Mouse (Mus musculus) heart, embryonic 12.5 days (tissue): ENCODE measurements around the gene Gm21970. TPM values are rescaled to one million over a fixed set of nuclear protein-coding genes. Genes with fewer than 3 reads are reported as not detected.
"Not testable (repeated sequence)": the region's sequence is repeated elsewhere in the genome, so short reads cannot be mapped to it uniquely, and the experiment has no call there.

ENCODE experiments used
- ATAC-seq: fragments of 200-750 bp; cut with Nextera tagmentation; 2 replicates; pipeline ENCODE4 v1.8.0; 2017; ENCODE audit warnings: moderate TSS enrichment, moderate library complexity; ENCODE audit not compliant: insufficient number of reproducible peaks, low FRiP score
- H3K27ac ChIP-seq: fragments of 300-500 bp; sonication (generic); 2 replicates; pipeline ENCODE4 v1.5.1; 2016; ENCODE audit warnings: mild to moderate bottlenecking, moderate library complexity; ENCODE audit not compliant: poor library complexity, severe bottlenecking
- H3K27me3 ChIP-seq: fragments of 300-500 bp; sonication (generic); replicated peaks from 2 replicates; pipeline ENCODE4 v1.6.1; 2016; ENCODE audit warnings: mild to moderate bottlenecking, moderate library complexity
- H3K36me3 ChIP-seq: fragments of 300-500 bp; sonication (generic); 2 replicates; pipeline ENCODE4 v1.6.1; 2016; ENCODE audit warnings: mild to moderate bottlenecking, moderate library complexity
- H3K4me1 ChIP-seq: fragments of 300-500 bp; sonication (generic); replicated peaks from 2 replicates; pipeline ENCODE4 v1.6.1; 2016; ENCODE audit warnings: mild to moderate bottlenecking
- H3K4me2 ChIP-seq: fragments of 300-500 bp; sonication (generic); 2 replicates; pipeline ENCODE4 v1.6.1; 2016; ENCODE audit warnings: mild to moderate bottlenecking, moderate library complexity
- H3K4me3 ChIP-seq: fragments of 300-500 bp; sonication (generic); 2 replicates; pipeline ENCODE4 v1.5.1; 2016; ENCODE audit warnings: mild to moderate bottlenecking
- H3K9ac ChIP-seq: fragments of 300-500 bp; sonication (generic); 2 replicates; pipeline ENCODE4 v1.6.1; 2016; ENCODE audit warnings: mild to moderate bottlenecking, moderate library complexity
- H3K9me3 ChIP-seq: fragments of 300-500 bp; sonication (generic); replicated peaks from 2 replicates; pipeline ENCODE4 v1.6.1; 2016; ENCODE audit warnings: mild to moderate bottlenecking, moderate library complexity
- WGBS: fragments of 180-500 bp; shearing (Covaris S2); methylation state at CpG from one replicate; pipeline ENCODE4 v1.1.7; 2016; 5-methylcytosine and 5-hydroxymethylcytosine counted together
- polyA plus RNA-seq: library from polyadenylated mRNA; unstranded; fragments of >200 nt; fragmentation: Nextera tagmentation; extraction: Ambion mirVana; gene quantifications from 2 replicates; pipeline ENCODE4 v1.2.1, GENCODE M21; 2016

Gm21970 gene
- polyA plus RNA-seq, 1 experiment from 2014 or later: not detected

DNA sequence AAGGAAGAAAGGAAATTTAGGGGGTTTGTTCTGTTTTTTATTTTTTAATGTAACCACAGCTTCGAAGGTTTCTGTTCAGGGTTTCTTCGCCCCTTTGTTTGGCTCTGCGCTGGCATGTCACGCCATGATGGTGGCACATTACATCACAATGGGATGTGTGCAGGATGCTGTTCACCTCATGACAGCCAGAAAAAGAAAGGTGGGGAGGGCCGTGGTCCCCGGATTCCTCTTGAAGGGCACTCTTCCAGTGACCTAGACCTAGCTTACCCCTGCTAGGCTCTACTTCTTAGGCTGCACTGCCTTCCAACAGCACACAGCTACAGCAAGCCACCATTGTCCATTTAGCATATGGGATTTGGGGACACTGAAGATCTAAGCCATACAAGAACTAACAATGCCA, 34.3 kb downstream of the Gm21970 start:
- Histone ChIP-seq H3K36me3 (peaks cover 60% of the 10 kb centered on the region), H3K27me3 (no peaks in the 10 kb centered on the region), H3K4me3 (no peak overlapping the region), H3K4me1 (0 out of 2 replicates have a peak, but pooled peaks cover 4% of the 10 kb centered on the region), H3K9me3 (peaks cover 10% of the 10 kb centered on the region; the same call in 1 of the 2 replicates), H3K9ac (no peak overlapping the region), H3K27ac (no peak overlapping the region), H3K4me2 (no peak overlapping the region)
- ATAC-seq: no peak
- 91% methylated on average over 6 of the region's 6 CpGs for WGBS

- Histone ChIP-seq H3K9ac (no peak overlapping the region), H3K9me3 (peaks cover 10% of the 10 kb centered on the region; the same call in 1 of the 2 replicates), H3K4me2 (no peak overlapping the region), H3K27ac (no peak overlapping the region), H3K36me3 (peaks cover 52% of the 10 kb centered on the region), H3K4me1 (peaks cover 4% of the 10 kb centered on the region; the same call in 1 of the 2 replicates), H3K4me3 (no peak overlapping the region), H3K27me3 (no peaks in the 10 kb centered on the region)
- WGBS: 80% methylated on average over 4 of the region's 4 CpGs
- ATAC-seq: no peak
Observed at GRCm38 (mm10) chr16:91426586-91426985, 35.1 kb downstream of the Gm21970 start.

DNA sequence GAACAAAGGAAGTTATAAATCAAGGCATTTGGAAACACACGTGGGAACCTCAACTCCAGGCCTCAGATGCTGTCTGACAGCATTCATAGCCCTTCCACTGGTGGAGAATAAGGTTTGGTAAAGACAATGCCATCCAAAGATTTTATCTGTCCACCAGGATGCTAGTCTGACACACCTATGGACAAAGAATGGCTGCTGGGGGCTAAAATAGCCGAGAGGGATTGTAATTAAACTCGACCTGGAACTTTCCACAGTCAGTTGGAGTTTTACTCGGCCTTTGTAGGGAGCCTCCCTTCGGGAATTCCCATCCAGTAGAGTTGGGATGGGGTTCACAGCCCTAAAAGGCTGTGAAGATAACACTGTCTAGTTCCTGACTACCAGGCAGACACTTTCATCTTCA, 35.9 kb downstream of the Gm21970 start:
- H3K27me3 ChIP-seq: no peaks in the 10 kb centered on the region
- H3K4me1 ChIP-seq: peaks cover 4% of the 10 kb centered on the region; the same call in 1 of the 2 replicates
- peaks cover 45% of the 10 kb centered on the region for H3K36me3 ChIP-seq
- no peak overlapping the region for H3K4me2 ChIP-seq
- no peak overlapping the region for H3K4me3 ChIP-seq
- peaks cover 10% of the 10 kb centered on the region; the same call in 1 of the 2 replicates for H3K9me3 ChIP-seq
- no peak overlapping the region for H3K27ac ChIP-seq
- 65% methylated on average over 5 of the region's 5 CpGs for WGBS
- ATAC-seq: no peak
- H3K9ac ChIP-seq: no peak overlapping the region

DNA sequence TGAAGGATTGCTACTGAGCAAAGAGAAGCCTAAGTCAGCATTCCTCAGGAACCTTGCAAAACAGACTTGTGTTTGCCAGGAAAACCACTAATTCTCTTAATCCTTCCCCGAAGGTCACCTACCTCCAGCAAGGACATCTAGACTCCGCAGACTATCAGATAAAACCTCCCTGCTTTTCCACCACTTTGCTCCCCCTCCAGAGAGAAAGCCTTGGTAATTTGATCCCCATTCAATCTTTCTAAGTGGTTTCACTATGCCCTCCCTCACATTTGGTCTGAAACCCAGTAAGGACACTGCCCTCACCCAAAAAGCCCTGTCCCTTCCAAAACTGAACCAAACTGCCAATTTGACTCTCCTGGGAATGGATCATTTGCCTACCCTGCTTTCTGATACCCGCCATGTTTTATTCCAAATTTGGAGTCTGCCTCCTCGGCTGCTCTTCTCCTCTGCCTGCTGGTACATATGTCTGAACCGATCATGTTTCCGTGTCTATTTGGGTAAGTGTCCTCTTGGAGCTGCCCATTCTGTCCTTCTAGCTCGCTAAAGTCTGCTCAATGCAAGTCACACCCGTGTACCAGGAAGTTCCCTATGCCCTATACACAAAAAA, 36.8 kb downstream of the Gm21970 start:
- ATAC-seq: no peak
- no peaks in the 10 kb centered on the region for H3K27me3 ChIP-seq
- H3K4me2 ChIP-seq: no peak overlapping the region
- no peak overlapping the region for H3K4me3 ChIP-seq
- H3K9me3 ChIP-seq: peaks cover 10% of the 10 kb centered on the region; the same call in 1 of the 2 replicates
- no peak overlapping the region for H3K9ac ChIP-seq
- no peak overlapping the region for H3K27ac ChIP-seq
- H3K4me1 ChIP-seq: peaks cover 5% of the 10 kb centered on the region; the same call in 1 of the 2 replicates
- WGBS: 64% methylated on average over 8 of the region's 8 CpGs
- peaks cover 36% of the 10 kb centered on the region for H3K36me3 ChIP-seq

GRCm38 (mm10) chr16:91432720-91433328, 41.3 kb downstream of the Gm21970 start:
- Histone ChIP-seq H3K4me1 (peaks cover 17% of the 10 kb centered on the region), H3K4me3 (no peak overlapping the region), H3K9ac (no peak overlapping the region), H3K4me2 (no peak overlapping the region), H3K36me3 (no peaks in the 10 kb centered on the region), H3K27ac (no peak overlapping the region), H3K27me3 (no peaks in the 10 kb centered on the region), H3K9me3 (peaks cover 10% of the 10 kb centered on the region; the same call in 1 of the 2 replicates)
- 42% methylated on average over 5 of the region's 5 CpGs for WGBS
- ATAC-seq: no peak

DNA sequence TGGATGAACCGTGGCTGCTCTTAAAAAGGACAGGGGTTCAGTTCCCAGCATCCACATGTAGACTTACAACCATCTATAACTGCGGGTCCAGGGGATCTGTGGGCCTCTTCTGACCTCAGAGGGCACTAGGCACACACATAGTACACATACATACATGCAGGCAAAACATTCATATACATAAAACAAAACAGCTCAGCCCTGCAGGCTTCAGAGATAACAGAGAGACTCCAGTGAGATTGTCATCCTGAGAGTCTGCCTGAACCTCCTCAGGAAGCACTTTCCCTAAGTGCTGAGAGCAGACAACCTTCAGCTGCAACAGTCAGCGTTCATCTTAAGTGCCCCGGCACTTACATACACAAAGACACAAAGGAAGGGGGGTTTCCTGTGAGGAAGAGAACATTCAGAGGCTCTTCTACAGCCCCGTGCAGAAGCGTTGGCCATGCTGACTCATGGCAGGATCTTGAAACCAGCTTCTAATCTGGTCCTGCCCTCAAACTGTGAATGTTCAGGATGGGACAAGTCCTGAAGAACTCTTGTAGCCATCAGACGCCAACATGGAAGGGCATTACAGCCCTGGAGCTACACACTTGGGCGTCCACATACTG, 41.9 kb downstream of the Gm21970 start:
- Histone ChIP-seq H3K4me3 (no peak overlapping the region), H3K4me1 (peaks cover 14% of the 10 kb centered on the region), H3K27me3 (no peaks in the 10 kb centered on the region), H3K9me3 (peaks cover 10% of the 10 kb centered on the region; the same call in 1 of the 2 replicates), H3K9ac (no peak overlapping the region), H3K36me3 (no peaks in the 10 kb centered on the region), H3K4me2 (no peak overlapping the region), H3K27ac (no peak overlapping the region)
- ATAC-seq: peak; percentile 56; the same call in 1 of the 2 replicates
- 35% methylated on average over 8 of the region's 8 CpGs for WGBS

DNA sequence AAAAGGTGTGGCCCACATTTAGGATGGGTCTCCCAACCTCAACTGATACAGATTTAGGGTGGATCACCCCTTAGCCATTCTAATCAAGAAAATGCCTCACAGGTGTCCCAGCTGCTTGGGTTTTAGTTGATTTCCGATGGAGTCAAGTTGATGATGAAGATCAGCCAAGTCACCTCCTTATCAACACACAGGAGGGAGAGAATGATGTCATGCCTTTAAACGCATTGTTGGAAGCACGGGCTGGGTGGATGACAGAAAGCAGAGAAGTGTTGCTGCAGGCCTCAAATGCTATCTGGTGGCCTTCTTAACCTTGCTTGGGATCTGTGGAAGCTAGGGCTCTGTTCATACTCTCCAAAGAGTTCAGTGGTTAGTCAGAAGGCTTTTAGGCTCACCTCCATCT, 42.6 kb downstream of the Gm21970 start:
- H3K4me3 ChIP-seq: no peak overlapping the region
- no peak overlapping the region for H3K4me2 ChIP-seq
- H3K27ac ChIP-seq: no peak overlapping the region
- no peak overlapping the region for H3K9ac ChIP-seq
- WGBS: 26% methylated on average over 3 of the region's 3 CpGs
- H3K4me1 ChIP-seq: peaks cover 13% of the 10 kb centered on the region
- peaks cover 6% of the 10 kb centered on the region; the same call in 1 of the 2 replicates for H3K9me3 ChIP-seq
- ATAC-seq: 0 out of 2 replicates have a peak, but pooled peaks have one; percentile 54
- H3K27me3 ChIP-seq: no peaks in the 10 kb centered on the region
- no peaks in the 10 kb centered on the region for H3K36me3 ChIP-seq

DNA sequence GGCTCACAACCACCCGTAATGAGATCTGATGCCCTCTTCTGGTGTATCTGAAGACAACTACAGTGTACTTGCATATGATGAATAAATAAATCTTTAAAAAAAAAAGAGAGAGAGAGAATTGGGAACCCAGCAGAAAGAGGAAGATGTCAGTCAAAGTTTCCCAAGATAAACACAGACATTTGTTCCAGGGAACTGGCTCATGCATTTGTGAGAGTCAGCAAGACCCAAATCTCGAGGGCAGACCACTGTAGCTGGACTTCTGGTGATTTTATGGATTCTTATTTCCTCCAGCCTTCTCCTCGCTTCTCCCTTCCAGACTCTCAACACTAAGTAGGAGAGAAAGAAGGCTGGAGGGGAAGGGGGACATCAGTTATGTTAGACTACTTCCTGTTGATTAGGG, 46.6 kb downstream of the Gm21970 start:
- H3K4me3 ChIP-seq: no peak overlapping the region
- WGBS: 75% methylated on average over 3 of the region's 3 CpGs
- H3K36me3 ChIP-seq: no peaks in the 10 kb centered on the region
- H3K9me3 ChIP-seq: no peaks in the 10 kb centered on the region
- H3K9ac ChIP-seq: no peak overlapping the region
- H3K4me2 ChIP-seq: no peak overlapping the region
- H3K4me1 ChIP-seq: peaks cover 19% of the 10 kb centered on the region
- H3K27me3 ChIP-seq: no peaks in the 10 kb centered on the region
- ATAC-seq: no peak
- H3K27ac ChIP-seq: no peak overlapping the region

DNA sequence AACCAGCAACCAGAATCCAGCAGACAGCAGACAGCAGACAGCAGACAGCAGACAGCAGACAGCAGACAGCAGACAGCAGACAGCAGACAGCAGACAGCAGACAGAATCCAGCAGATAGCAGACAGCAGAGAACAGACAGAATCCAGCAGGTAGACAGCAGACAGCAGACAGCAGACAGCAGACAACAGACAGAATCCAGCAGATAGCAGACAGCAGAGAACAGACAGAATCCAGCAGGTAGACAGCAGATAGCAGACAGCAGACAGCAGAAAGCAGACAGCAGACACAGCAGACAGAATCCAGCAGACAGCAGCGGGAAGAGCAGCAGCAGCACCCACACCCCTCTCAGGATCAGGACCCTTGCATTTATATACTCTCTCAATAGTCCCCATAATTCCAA, 47.1 kb downstream of the Gm21970 start:
- not testable (repeated sequence) for H3K9ac ChIP-seq, ATAC-seq, H3K27ac ChIP-seq, H3K36me3 ChIP-seq, H3K4me3 ChIP-seq, H3K9me3 ChIP-seq, H3K4me2 ChIP-seq, H3K27me3 ChIP-seq
- peaks cover 15% of the 10 kb centered on the region for H3K4me1 ChIP-seq
- WGBS: 68% methylated on average over 1 of the region's 1 CpGs

- Histone ChIP-seq H3K27ac (peak overlapping the region; percentile 44; the same call in 1 of the 2 replicates), H3K27me3 (no peaks in the 10 kb centered on the region), H3K4me1 (peaks cover 6% of the 10 kb centered on the region), H3K4me3 (no peak overlapping the region), H3K36me3 (no peaks in the 10 kb centered on the region), H3K4me2 (no peak overlapping the region), H3K9me3 (no peaks in the 10 kb centered on the region), H3K9ac (no peak overlapping the region)
- WGBS: 41% methylated on average over 7 of the region's 7 CpGs
- ATAC-seq: peak; percentile 91
Observed at GRCm38 (mm10) chr16:91441366-91441765, 49.8 kb downstream of the Gm21970 start.

DNA sequence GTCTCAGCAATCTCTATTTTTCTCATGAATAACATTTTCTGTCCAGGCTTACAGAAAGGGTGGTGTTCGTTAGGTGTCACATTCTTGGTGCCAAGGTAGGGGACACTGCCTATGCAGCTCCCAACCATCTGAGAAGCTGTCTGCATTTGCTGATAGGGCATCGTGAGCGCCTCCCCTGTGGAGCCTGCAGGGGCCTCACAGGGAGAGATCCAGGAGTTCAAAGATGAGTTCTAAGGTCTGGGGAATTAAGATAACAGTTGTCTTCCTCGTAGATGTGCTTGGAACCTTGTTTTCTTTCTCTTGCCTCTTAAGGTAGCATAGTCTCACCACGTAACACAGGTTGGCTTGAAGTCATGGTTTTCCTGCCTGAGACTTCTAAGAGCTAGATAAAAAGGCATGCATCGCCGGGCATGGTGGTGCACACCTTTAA, 50.3 kb downstream of the Gm21970 start:
- Histone ChIP-seq H3K27me3 (no peaks in the 10 kb centered on the region), H3K4me1 (peaks cover 6% of the 10 kb centered on the region), H3K9ac (no peak overlapping the region), H3K9me3 (no peaks in the 10 kb centered on the region), H3K27ac (peak overlapping the region; percentile 44), H3K36me3 (no peaks in the 10 kb centered on the region), H3K4me3 (no peak overlapping the region), H3K4me2 (no peak overlapping the region)
- WGBS: 57% methylated on average over 7 of the region's 7 CpGs
- peak; percentile 95 for ATAC-seq
